Mouse (Mus musculus) heart, postnatal 0 days (tissue): ENCODE data around the gene Unk.

Source experiments
- CTCF ChIP-seq: IDR thresholded peaks from 2 replicates; pipeline ENCODE4 v1.5.1; 2016; ENCODE audit warnings: antibody characterized with exemption, control low read depth, low read depth
- EP300 ChIP-seq: IDR thresholded peaks from 2 replicates; pipeline ENCODE4 v1.6.1; 2016; ENCODE audit warnings: antibody characterized with exemption, low read depth

DNA sequence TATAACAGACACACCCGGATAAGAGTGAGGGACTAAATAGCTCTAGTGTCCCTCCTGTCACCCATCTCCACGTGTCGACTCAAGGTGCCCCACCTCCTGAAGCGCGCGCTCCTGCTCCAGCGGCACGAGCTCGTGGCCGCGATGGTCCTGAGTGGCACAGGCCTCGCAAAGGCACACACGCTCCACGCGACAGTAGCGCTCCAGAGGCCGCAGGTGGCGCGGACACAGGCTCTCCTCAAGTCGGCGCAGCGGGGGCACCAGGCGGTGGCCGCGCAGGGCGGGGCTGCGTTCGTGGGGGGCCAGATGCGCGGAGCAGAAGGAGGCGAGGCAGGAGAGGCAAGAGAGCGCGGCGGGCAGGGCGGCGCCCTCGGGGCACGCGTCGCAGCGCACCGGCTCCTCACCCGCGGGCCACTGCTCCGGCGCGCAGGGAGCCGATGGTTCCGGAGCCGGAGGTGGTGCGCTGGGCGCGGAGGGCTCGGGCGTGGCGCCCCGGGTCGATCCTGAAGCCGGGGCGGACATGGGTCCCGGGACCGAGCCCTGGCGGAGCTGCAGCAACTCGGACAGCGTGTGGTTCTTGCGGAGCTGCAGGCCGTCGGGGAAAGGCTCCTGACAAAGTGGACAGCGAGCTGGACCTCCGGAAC, 79.4 kb downstream of the Unk start:
- TF ChIP-seq CTCF (no peak), EP300 (no peak)
